Mouse (Mus musculus) olfactory bulb, adult 2 months (tissue): Measurements from ENCODE around the gene Evx2.

Experiments
- CTCF ChIP-seq: fragments of 200-500 bp; IDR thresholded peaks from 2 replicates; pipeline ENCODE4 v1.5.1; 2012; ENCODE audit warnings: low read depth, mild to moderate bottlenecking, low read length, moderate library complexity; ENCODE audit not compliant: insufficient read depth
- POLR2A ChIP-seq: fragments of 200-500 bp; IDR thresholded peaks from 2 replicates; pipeline ENCODE4 v1.6.1; 2012; ENCODE audit warnings: mild to moderate bottlenecking, low read depth, low read length, moderate library complexity; ENCODE audit not compliant: insufficient read depth

GRCm38 (mm10) chr2:74676376-74677052 lies 17.2 kb upstream of the Evx2 start:
- TF ChIP-seq CTCF: no peak
- TF ChIP-seq POLR2A: no peak
